Mouse (Mus musculus): Measurements from ENCODE around the gene Slc35e3.
"Not testable (repeated sequence)": the region's sequence is repeated elsewhere in the genome, so short reads cannot be mapped to it uniquely, and the experiment has no call there.

Slc35e3 gene

GRCm38 (mm10) chr10:117711408-117711807 lies 34.8 kb downstream of the Slc35e3 start:
- DNase-seq: peak; percentile 64

- peak; percentile 97 for DNase-seq
Measured at GRCm38 (mm10) chr10:117710604-117711141, 35.5 kb downstream of the Slc35e3 start, which contains the start of gene Mdm2. Mdm2 (minus strand) TSS chr10:117710758.

DNA sequence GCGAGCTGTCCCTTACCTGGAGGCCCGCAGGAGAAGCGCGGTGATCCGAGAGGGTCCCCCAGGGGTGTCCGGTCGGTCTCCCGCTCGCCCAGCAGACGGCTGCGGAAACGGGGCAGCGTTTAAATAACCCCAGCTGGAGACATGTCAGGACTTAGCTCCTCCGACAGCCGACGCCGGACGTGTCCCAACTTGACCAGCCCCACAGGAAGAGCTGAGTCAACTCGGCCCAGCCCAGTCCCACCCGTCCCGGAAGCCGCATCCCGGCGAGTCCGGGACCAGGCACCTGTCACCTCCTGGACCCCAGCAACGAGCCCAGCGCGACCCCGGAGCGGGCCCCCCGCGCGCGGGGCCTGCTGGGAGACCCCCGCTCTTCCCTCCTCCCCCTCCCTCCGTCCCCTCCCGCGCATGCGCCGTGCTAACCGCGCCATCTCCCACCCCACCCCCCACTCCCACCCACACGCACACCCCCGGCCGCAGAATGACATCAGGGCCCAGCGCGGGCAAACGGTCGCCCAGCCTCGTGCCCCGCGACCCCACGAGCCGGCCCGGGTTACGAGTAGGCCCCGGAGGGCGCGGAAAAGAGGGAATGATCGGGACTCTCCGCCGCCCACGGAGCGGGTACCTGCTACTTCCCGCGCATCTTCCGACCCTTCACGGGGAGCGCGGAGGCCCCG lies 36.1 kb downstream of the Slc35e3 start:
- DNase-seq: peak; percentile 90

- no peak for DNase-seq
Measured at GRCm38 (mm10) chr10:117709326-117709830, 36.8 kb downstream of the Slc35e3 start.

DNA sequence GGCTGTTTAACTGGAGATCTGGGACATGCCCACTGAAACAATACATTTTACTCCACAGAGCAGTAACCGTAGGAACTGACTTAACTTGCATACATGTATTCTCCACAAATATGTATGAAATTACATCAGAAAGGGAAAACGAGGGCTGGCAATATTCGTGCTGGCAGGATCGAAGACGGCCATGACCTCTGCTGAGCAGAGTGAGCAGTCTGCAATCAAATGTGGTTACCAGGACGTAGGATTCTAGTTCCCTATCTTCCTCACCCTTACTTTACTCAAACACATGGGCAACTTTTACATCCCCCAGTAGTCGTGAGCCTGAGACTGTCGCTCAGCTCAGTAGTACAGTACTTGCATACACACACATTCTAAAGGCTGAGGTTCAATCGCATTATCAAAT lies 37.3 kb downstream of the Slc35e3 start:
- DNase-seq: no peak

DNA sequence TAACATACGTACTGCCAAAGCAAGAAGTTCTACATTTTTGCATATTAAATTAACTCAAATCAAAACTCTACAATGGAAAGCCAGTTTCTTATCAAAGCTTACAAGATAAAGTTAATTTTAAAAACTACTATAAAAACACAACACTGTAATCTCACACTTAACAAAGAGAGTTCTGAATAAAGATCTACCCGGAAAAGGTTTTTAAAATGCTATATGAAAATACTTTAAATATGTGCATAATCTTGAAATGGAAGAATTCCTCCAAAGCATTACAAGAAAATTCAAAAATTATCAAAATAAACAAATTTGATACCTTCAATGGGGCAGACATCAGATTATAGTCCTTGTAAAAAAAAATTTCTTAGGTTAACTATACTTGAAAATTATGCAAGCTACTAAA lies 37.8 kb downstream of the Slc35e3 start:
- DNase-seq: no peak

DNA sequence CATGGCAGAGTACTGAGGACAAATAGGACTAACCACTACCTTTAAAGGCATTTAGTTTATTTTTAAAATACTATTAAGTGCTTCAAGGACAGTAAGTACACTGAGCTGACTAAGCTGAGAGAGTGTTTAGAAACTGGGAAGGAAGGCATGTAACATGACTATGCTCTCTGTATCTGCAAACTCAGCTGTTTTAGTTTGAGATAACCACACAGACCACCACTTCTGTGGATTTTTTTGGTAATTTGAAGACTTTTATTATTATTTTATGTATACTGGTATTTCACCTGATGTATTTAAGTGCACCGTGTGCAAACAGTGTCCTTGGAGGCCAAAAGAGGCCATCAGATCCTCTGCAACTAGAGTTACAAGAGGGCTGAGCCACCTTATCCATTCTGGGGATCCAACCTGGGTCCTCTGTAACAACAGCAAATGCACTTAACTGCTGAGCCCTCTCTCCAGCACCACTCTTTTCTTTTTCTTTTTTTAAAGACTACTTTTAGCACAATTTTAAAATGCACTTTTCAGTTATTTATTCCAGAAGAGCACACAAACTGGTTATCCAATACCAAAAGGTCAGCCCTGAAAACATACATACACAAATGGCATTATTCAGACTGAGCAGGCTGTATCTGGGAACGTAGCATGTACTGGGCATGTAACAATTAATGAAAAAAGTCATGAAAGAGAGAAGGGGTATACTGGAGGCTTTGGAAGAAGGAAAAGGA lies 38.9 kb downstream of the Slc35e3 start:
- no peak for DNase-seq

GRCm38 (mm10) chr10:117706440-117706839 lies 39.7 kb downstream of the Slc35e3 start:
- no peak for DNase-seq

DNA sequence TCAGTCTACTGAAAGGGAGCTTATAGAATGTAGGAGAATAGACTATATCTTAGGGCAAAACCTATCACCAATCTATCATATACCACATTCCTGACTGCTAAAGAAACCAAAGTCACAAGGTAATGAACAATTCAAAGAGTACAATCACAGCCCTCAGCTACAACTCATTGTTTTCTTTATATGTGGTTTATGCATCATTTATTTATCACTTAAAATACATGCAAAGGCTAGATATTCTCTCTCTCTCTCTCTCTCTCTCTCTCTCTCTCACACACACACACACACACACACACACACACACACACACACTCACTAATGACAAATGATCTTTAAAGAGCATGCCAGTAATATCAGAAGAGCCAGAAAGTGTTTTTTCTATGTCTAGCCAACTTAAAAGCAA lies 40.4 kb downstream of the Slc35e3 start:
- no peak for DNase-seq

DNA sequence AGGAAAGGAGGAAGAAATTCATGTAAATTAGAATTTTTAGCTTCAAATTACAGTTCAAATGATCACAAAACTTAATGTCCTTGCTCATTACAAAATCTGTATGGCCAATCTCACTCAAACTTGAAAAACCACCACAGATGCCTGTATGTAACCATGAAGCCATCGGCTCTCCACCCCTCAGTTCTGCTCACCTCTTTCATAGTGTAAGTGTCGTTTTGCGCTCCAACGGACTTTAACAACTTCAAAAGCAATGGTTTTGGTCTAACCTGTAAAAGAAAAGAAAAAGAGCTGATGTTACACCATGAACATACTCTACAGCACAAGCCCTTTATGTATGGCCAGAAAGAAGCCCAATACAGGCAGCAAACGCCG lies 41.2 kb downstream of the Slc35e3 start:
- DNase-seq: no peak

DNA sequence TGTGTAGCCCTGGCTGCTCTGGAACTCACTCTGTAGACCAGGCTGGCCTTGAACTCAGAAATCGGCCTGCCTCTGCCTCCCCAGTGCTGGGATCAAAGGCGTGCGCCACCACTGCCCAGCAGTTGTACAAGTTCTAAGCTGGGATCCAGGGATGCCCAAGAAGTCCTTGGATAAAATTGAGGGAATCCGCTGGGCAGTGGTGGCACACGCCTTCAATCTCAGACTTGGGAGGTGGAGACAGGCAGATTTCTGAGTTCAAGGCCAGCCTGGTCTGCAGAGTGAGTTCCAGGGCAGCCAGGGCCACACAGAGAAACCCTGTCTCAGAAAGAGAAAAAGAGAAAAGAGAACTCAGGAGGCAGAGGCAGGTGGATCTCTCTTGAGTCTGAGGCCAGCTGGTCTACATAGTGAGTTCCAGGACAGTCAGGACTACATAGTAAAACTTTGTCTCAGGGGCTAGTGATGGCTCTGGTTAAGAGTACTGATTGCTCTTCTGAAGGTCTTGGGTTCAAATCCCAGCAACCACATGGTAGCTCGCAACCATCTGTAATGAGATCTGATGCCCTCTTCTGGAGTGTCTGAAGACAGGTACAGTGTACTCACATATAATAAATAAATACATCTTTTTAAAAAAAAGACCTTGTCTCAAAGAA lies 41.7 kb downstream of the Slc35e3 start:
- DNase-seq: not testable (repeated sequence)

- DNase-seq: no peak
Measured at GRCm38 (mm10) chr10:117703506-117703905, 42.7 kb downstream of the Slc35e3 start.

GRCm38 (mm10) chr10:117702024-117702833 lies 43.9 kb downstream of the Slc35e3 start:
- DNase-seq: no peak

- DNase-seq: no peak
Measured at GRCm38 (mm10) chr10:117701034-117701829, 44.9 kb downstream of the Slc35e3 start.

GRCm38 (mm10) chr10:117700450-117700849 lies 45.7 kb downstream of the Slc35e3 start:
- no peak for DNase-seq

DNA sequence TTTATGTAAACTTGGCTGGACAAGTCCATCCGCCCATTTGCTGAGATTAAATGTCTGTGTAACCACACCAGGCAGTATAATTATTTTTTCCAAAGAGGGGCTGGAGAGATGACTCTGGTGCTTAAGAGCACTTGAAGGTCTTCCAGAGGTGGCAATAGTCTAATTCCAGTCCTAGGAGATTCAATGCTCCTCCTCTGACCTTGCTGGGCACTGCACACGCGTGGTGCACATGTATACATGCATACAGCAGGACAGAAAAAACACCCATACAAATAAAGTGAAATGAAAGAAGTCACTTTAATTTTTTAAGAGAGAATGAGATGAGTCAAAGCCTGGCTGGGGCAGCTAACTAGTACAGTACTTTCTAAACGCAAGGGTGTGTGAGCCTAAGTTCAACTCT lies 46.3 kb downstream of the Slc35e3 start:
- DNase-seq: no peak

DNA sequence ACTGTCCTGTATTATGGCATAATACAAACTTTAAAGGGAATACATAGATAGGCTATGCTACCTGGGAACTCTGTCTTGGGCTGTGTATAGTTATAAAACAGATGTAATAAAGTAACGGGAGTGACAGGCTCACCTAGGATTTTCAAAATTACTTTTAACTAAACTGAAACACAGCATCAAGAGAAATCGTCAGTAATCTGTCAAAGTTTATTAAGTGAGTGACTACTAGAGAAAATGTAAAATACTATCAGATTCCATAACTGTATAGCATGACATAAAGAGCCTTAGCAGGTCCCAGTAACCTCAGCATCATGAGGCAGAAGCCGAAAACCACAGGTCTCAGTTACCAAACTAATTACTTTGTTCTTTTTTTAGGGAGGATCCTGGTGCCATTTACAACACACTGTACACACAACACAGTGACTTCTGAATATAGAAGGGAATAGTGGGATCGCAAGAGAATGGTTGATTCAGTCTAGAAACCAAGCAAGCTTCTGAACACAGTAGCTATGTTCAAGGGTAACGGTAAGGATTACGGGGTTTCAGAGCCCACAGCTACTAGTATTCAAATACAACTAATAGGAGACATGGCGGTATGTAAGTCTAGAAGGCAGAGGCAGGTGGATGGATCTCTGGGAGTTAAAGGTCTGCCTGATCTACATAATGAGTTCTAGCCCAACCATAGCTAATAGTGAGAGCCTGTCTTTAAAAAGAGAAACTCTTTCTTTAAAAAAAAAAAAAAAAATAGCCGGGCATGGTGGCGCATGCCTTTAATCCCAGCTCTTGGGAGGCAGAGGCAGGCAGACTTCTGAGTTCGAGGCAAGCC lies 47.6 kb downstream of the Slc35e3 start:
- no peak for DNase-seq

DNA sequence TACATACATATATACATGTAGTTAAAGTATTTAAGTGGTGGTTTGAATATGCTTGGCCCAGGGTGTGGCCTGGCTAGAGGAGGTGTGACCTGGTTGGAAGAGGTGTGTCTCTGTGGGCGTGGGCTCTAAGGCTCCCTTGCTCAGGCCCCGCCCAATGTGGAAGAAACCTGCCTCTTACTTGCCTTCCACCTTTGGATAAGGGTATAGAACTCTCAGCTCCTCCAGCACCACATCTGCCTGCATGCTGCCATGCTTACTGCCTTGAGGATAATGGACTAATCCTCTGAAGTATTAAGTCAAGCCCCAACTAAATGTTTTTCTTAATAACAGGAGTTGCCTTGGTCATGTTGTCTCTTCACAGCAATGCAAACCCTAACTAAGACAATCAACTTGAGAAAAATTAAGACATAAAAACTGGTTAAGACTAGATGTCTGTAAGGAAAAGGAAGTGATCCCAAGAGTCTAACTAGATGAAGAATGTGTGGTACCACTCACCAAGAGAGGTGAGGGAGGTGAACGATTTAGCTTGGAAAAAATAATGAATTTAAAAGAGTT lies 48.5 kb downstream of the Slc35e3 start:
- DNase-seq: no peak

- no peak for DNase-seq
Measured at GRCm38 (mm10) chr10:117696827-117697560, 49.2 kb downstream of the Slc35e3 start.

Measured in kidney, postnatal 14 days (tissue).